Mouse (Mus musculus) frontal cortex, adult (tissue): ENCODE data around the gene Rnf24.
"Not testable (repeated sequence)": the region's sequence is repeated elsewhere in the genome, so short reads cannot be mapped to it uniquely, and the experiment has no call there.

Experiments
- ATAC-seq: cut with Nextera tagmentation; 2 replicates; pipeline ENCODE4 v1.9.2; 2017; ENCODE audit warnings: mild to moderate bottlenecking, moderate library complexity, mixed read lengths; ENCODE audit not compliant: low TSS enrichment

Rnf24 gene

GRCm38 (mm10) chr2:131337602-131338001 is 15.1 kb downstream of the Rnf24 start:
- ATAC-seq = no peak

GRCm38 (mm10) chr2:131330548-131330947 is 22.1 kb downstream of the Rnf24 start:
- ATAC-seq = no peak

GRCm38 (mm10) chr2:131328981-131329380 is 23.7 kb downstream of the Rnf24 start:
- no peak for ATAC-seq

GRCm38 (mm10) chr2:131326044-131326443 is 26.6 kb downstream of the Rnf24 start:
- ATAC-seq = no peak

- no peak for ATAC-seq
These were observed 29.0 kb downstream of the Rnf24 start for GRCm38 (mm10) chr2:131323675-131324074.

- ATAC-seq = peak; percentile 92
These were observed 31.5 kb downstream of the Rnf24 start for GRCm38 (mm10) chr2:131321192-131321591.

- no peak for ATAC-seq
These were observed 33.3 kb downstream of the Rnf24 start for GRCm38 (mm10) chr2:131319401-131319800.

- ATAC-seq = no peak
These were observed 36.5 kb downstream of the Rnf24 start for GRCm38 (mm10) chr2:131316167-131316566.

GRCm38 (mm10) chr2:131309296-131309695 is 43.4 kb downstream of the Rnf24 start:
- ATAC-seq = no peak

- no peak for ATAC-seq
These were observed 44.9 kb downstream of the Rnf24 start for GRCm38 (mm10) chr2:131307822-131308221.

GRCm38 (mm10) chr2:131307391-131307790 is 45.3 kb downstream of the Rnf24 start:
- ATAC-seq = no peak

- ATAC-seq = not testable (repeated sequence)
These were observed 47.5 kb downstream of the Rnf24 start for GRCm38 (mm10) chr2:131305226-131305625.

- no peak for ATAC-seq
These were observed 48.2 kb downstream of the Rnf24 start for GRCm38 (mm10) chr2:131304497-131304896.

- ATAC-seq = peak; percentile 10; the same call in 1 of the 2 replicates
These were observed 51.1 kb downstream of the Rnf24 start for GRCm38 (mm10) chr2:131301635-131302034.

GRCm38 (mm10) chr2:131300485-131300884 is 52.2 kb downstream of the Rnf24 start:
- no peak for ATAC-seq

- ATAC-seq = not testable (repeated sequence)
These were observed 54.0 kb downstream of the Rnf24 start for GRCm38 (mm10) chr2:131298674-131299073.

GRCm38 (mm10) chr2:131296746-131297261 is 55.9 kb downstream of the Rnf24 start:
- ATAC-seq = no peak

- no peak for ATAC-seq
These were observed 62.0 kb downstream of the Rnf24 start for GRCm38 (mm10) chr2:131290669-131291068.

- ATAC-seq = no peak
These were observed 66.4 kb downstream of the Rnf24 start for GRCm38 (mm10) chr2:131286276-131286675.

GRCm38 (mm10) chr2:131281596-131281995 is 71.1 kb downstream of the Rnf24 start:
- no peak for ATAC-seq

- ATAC-seq = no peak
These were observed 76.0 kb downstream of the Rnf24 start for GRCm38 (mm10) chr2:131276722-131277121.

- ATAC-seq = no peak; the same call in 1 of the 2 replicates
These were observed 77.2 kb downstream of the Rnf24 start for GRCm38 (mm10) chr2:131275493-131275892.

GRCm38 (mm10) chr2:131265056-131265455 is 87.6 kb downstream of the Rnf24 start:
- no peak for ATAC-seq

- ATAC-seq = no peak
These were observed 88.7 kb downstream of the Rnf24 start for GRCm38 (mm10) chr2:131264027-131264426.
